ENCODE assay signal across 22 mouse cellular contexts in genomic region chr14:102722633-102723032, GRCm38 (mm10).
DNase-seq lines count a peak whose midpoint lies in the region; ATAC-seq and TF ChIP-seq lines count a peak whose summit lies in the region.
"Had no signal": no experiment of that assay in that cellular context is flagged by ENCODE, and none has a peak within 500 bp of the region (broad histone marks: within the 10 kb centered on the region; RNA-seq: fewer than 3 reads in every experiment).

No protein-coding gene starts in this region.

- no peak for TF ChIP-seq CTCF in kidney, postnatal 0 days (IDR thresholded peaks at IDR 0.05; ENCODE audit: low read depth)
- no peak for TF ChIP-seq CTCF in kidney, adult 2 months (conservative IDR thresholded peaks at IDR 0.05; ENCODE audit: insufficient read depth, insufficient read length, low read depth, low read length)

- no peak overlapping the region for H3K27ac ChIP-seq in kidney, embryonic 15.5 days
- H3K27ac ChIP-seq in kidney, postnatal 0 days, result no peak overlapping the region
- H3K27ac ChIP-seq in kidney, adult 2 months (ENCODE audit: insufficient read depth, low read depth, low read length), result no peak overlapping the region
- H3K27ac ChIP-seq in midbrain, embryonic 11.5 days (ENCODE audit: low read depth, low read length), result no peak overlapping the region
- no peak overlapping the region for H3K27ac ChIP-seq in midbrain, embryonic 15.5 days
- H3K27ac ChIP-seq: embryonic facial prominence, embryonic 13.5 days; embryonic facial prominence, embryonic 15.5 days; forebrain, embryonic 10.5 days; forebrain, embryonic 12.5 days had no signal

- no peaks in the 10 kb centered on the region for H3K36me3 ChIP-seq in kidney, embryonic 15.5 days
- H3K36me3 ChIP-seq in kidney, postnatal 0 days (ENCODE audit: insufficient read depth, low read length), result no peaks in the 10 kb centered on the region
- no peaks in the 10 kb centered on the region for H3K36me3 ChIP-seq in kidney, adult 2 months (ENCODE audit: control insufficient read depth, insufficient read depth, low read length)
- H3K36me3 ChIP-seq in midbrain, embryonic 11.5 days (ENCODE audit: control insufficient read depth, insufficient read depth, low read length), result no peaks in the 10 kb centered on the region
- H3K36me3 ChIP-seq in midbrain, embryonic 15.5 days (replicated peaks), result no peaks in the 10 kb centered on the region
- H3K36me3 ChIP-seq: embryonic facial prominence, embryonic 13.5 days; embryonic facial prominence, embryonic 15.5 days; forebrain, embryonic 10.5 days; forebrain, embryonic 12.5 days had no signal

- no peak for TF ChIP-seq POLR2A in kidney, adult 2 months (IDR thresholded peaks at IDR 0.05; ENCODE audit: low read depth, low read length)

- H3K4me1 ChIP-seq in kidney, embryonic 15.5 days, result 0 out of 2 replicates have a peak, but pooled peaks cover 4% of the 10 kb centered on the region
- no peaks in the 10 kb centered on the region for H3K4me1 ChIP-seq in kidney, postnatal 0 days (replicated peaks; ENCODE audit: insufficient read depth, low read length)
- no peaks in the 10 kb centered on the region for H3K4me1 ChIP-seq in kidney, adult 2 months (ENCODE audit: control insufficient read depth, insufficient read depth, low read length)
- H3K4me1 ChIP-seq in midbrain, embryonic 11.5 days (ENCODE audit: control insufficient read depth, insufficient read depth, low read length), result no peaks in the 10 kb centered on the region
- H3K4me1 ChIP-seq in midbrain, embryonic 15.5 days, result no peaks in the 10 kb centered on the region
- H3K4me1 ChIP-seq: embryonic facial prominence, embryonic 13.5 days; embryonic facial prominence, embryonic 15.5 days; forebrain, embryonic 10.5 days; forebrain, embryonic 12.5 days had no signal

- H3K4me2 ChIP-seq in kidney, embryonic 15.5 days, result no peak overlapping the region
- H3K4me2 ChIP-seq in kidney, postnatal 0 days (ENCODE audit: low read length), result no peak overlapping the region
- H3K4me2 ChIP-seq in midbrain, embryonic 11.5 days, result no peak overlapping the region
- no peak overlapping the region for H3K4me2 ChIP-seq in midbrain, embryonic 15.5 days
- H3K4me2 ChIP-seq: embryonic facial prominence, embryonic 13.5 days; embryonic facial prominence, embryonic 15.5 days; forebrain, embryonic 12.5 days had no signal

- 0 out of 2 replicates have a peak, but pooled peaks cover 2% of the 10 kb centered on the region for H3K27me3 ChIP-seq in kidney, embryonic 15.5 days
- H3K27me3 ChIP-seq in kidney, postnatal 0 days (ENCODE audit: insufficient read depth, low read length), result no peaks in the 10 kb centered on the region
- no peaks in the 10 kb centered on the region for H3K27me3 ChIP-seq in kidney, adult 2 months (replicated peaks; ENCODE audit: control insufficient read depth, insufficient read depth, low read length)
- no peaks in the 10 kb centered on the region for H3K27me3 ChIP-seq in midbrain, embryonic 11.5 days (ENCODE audit: control insufficient read depth, insufficient read depth, low read length)
- H3K27me3 ChIP-seq in midbrain, embryonic 15.5 days (replicated peaks), result no peaks in the 10 kb centered on the region
- H3K27me3 ChIP-seq: embryonic facial prominence, embryonic 13.5 days; embryonic facial prominence, embryonic 15.5 days; forebrain, embryonic 12.5 days had no signal

- no peaks in the 10 kb centered on the region for H3K9me3 ChIP-seq in kidney, embryonic 15.5 days (replicated peaks)
- no peaks in the 10 kb centered on the region for H3K9me3 ChIP-seq in kidney, postnatal 0 days (replicated peaks; ENCODE audit: low read length)
- H3K9me3 ChIP-seq in midbrain, embryonic 11.5 days (ENCODE audit: control insufficient read depth, low read length), result no peaks in the 10 kb centered on the region
- no peaks in the 10 kb centered on the region for H3K9me3 ChIP-seq in midbrain, embryonic 15.5 days
- H3K9me3 ChIP-seq: embryonic facial prominence, embryonic 13.5 days; embryonic facial prominence, embryonic 15.5 days; forebrain, embryonic 10.5 days; forebrain, embryonic 12.5 days had no signal

- peak; percentile 64; the same call in 1 of the 2 replicates for ATAC-seq in kidney, embryonic 15.5 days (replicated peaks; ENCODE audit: low FRiP score)
- ATAC-seq in kidney, postnatal 0 days (replicated peaks; ENCODE audit: low FRiP score, low read depth), result no peak
- no peak for ATAC-seq in midbrain, embryonic 11.5 days (ENCODE audit: low FRiP score)
- no peak for ATAC-seq in midbrain, embryonic 15.5 days (replicated peaks)
- ATAC-seq: forebrain, embryonic 14.5 days had no signal

- no peak overlapping the region for H3K9ac ChIP-seq in kidney, embryonic 15.5 days
- no peak overlapping the region for H3K9ac ChIP-seq in kidney, postnatal 0 days (ENCODE audit: low read depth, low read length)
- no peak overlapping the region for H3K9ac ChIP-seq in midbrain, embryonic 11.5 days (ENCODE audit: low read length)
- no peak overlapping the region for H3K9ac ChIP-seq in midbrain, embryonic 15.5 days
- H3K9ac ChIP-seq: embryonic facial prominence, embryonic 13.5 days; embryonic facial prominence, embryonic 15.5 days; forebrain, embryonic 12.5 days had no signal

- 24% methylated on average over 2 of the region's 2 CpGs for WGBS in kidney, embryonic 15.5 days
- 22% methylated on average over 2 of the region's 2 CpGs for WGBS in kidney, postnatal 0 days
- WGBS in kidney, adult 2 months, result 39% methylated on average over 2 of the region's 2 CpGs
- WGBS in midbrain, embryonic 11.5 days, result 73% methylated on average over 2 of the region's 2 CpGs
- 63% methylated on average over 2 of the region's 2 CpGs for WGBS in midbrain, embryonic 15.5 days

- H3K4me3 ChIP-seq in kidney, embryonic 15.5 days (replicated peaks), result no peak overlapping the region
- no peak overlapping the region for H3K4me3 ChIP-seq in kidney, postnatal 0 days (replicated peaks; ENCODE audit: low read depth, low read length)
- H3K4me3 ChIP-seq in kidney, adult 2 months (ENCODE audit: insufficient read depth, low read depth, low read length), result no peak overlapping the region
- H3K4me3 ChIP-seq in midbrain, embryonic 11.5 days (ENCODE audit: low read depth, low read length), result no peak overlapping the region
- no peak overlapping the region for H3K4me3 ChIP-seq in midbrain, embryonic 15.5 days
- H3K4me3 ChIP-seq: embryonic facial prominence, embryonic 13.5 days; embryonic facial prominence, embryonic 15.5 days; erythroblast, embryonic 14.5 days; forebrain, embryonic 10.5 days; forebrain, embryonic 12.5 days had no signal

- no peak for DNase-seq in kidney, adult 9 months
- peak; percentile 78 for DNase-seq in kidney, postnatal 0 days (ENCODE audit: low spot score)
- DNase-seq in kidney, adult 2 months, result no peak
- peak; percentile 57 for DNase-seq in midbrain, embryonic 11.5 days (ENCODE audit: low spot score, missing footprints)
- DNase-seq: adrenal gland, adult 2 months; adrenal gland, postnatal 10 days; adrenal gland, postnatal 25 days; cerebellum, adult 11 months; cerebellum, adult 18-20 months; cerebellum, adult 8-10 months; cerebellum, adult 9-11 months; cerebellum, postnatal 14 days; cerebellum, postnatal 36 days; embryo, embryonic 11 days had no signal

Comparison
In these comparisons a context has a peak if more than half of its experiments do, and no peak if none do; other contexts are left out.
1. DNase-seq: peak in kidney, postnatal 0 days (single experiment) and midbrain, embryonic 11.5 days (single experiment); none in kidney, adult 9 months (single experiment) and kidney, adult 2 months (single experiment).